Mouse (Mus musculus) spleen, postnatal 4 days (tissue): ENCODE measurements around the gene Spem1.
A peak's percentile ranks its signal among the peaks of the same experiment; 100 is the strongest.
"Not testable (repeated sequence)": the region's sequence is repeated elsewhere in the genome, so short reads cannot be mapped to it uniquely, and the experiment has no call there.

Source experiments
- DNase-seq, 2 experiments: peaks; one replicate each; pipeline ENCODE4 v3.0.0; 2022; ENCODE audit warnings: low spot score in 2 of 2

Gene Spem1

DNA sequence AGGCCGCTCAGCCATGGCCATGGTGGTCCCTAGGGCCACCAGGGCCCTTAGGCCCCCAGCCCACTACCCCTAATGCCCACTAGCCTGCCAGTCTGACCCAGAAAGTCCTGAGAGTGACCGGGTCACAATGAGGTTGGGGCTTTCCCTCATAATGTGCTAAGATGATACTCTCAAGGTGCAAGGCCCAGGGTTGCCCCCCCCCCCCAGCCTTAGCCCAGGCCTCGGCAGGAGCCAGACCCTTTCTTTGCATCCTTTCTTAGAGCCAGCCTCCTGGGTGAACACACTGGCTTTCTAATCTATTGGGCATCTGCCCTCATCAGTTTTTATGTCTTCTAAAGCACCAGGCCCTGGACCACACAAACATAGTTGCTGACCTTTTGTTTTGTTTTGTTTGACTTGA is at the start of gene Spem1:
Gene Spem1, minus strand, starts transcription at position 101 of the 400 bp plus-strand sequence.
- no peak for DNase-seq

DNA sequence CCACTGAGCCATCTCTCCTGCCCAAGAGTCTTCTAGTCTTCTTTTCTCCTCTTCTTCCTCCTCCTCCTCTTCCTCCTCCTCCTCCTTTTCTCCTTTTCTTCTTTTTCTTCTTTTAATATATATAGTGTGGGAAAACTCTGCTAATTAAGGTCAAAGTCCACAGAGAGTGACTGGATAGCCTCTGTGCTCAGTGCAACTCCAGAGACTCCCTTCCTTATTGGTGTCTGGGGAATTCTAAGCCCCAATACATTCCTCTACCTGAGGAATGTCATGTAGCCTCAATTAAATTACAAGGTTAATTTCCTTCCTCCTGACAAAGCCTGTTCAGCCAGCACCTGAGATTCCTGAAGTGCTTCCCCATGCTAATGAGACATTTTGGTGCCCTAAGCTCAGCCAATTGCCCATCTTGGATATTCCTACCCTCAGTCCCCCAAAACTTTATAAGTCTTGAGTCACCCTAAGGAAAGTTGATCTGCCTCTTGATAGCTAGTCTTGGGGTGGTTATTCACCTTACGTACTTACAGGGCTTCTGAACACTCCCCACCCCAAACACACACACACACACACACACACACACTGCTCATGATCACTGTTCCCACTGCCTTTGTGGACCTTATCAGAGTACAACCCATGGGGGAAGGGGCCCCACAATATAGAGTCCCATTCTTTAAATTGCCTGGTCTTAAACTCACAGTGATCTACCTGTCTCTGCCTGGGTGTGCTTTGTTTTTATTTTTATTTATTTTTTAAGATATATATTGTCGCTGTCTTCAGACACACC is 48.5 kb upstream of the Spem1 start:
- DNase-seq, result no peak

DNA sequence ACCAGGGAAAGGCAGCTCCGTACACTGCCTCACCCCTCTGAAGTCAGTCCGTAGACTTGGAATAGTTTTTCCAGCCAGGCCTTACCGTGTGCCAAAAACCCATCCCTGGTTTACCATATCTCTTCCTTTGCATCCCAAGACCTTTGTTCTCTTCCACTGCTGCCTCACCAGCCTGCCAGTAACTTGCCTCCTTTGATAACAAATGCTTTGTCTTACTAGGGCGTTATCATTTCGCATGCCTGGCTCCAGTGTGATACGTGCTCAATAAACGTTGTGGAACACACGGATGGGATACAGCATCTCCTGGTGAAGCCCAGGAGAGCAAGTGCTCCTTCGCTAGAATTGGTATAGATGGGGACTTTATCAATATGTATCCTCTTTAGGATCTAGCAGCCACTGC is 45.4 kb upstream of the Spem1 start:
- no peak for DNase-seq

DNA sequence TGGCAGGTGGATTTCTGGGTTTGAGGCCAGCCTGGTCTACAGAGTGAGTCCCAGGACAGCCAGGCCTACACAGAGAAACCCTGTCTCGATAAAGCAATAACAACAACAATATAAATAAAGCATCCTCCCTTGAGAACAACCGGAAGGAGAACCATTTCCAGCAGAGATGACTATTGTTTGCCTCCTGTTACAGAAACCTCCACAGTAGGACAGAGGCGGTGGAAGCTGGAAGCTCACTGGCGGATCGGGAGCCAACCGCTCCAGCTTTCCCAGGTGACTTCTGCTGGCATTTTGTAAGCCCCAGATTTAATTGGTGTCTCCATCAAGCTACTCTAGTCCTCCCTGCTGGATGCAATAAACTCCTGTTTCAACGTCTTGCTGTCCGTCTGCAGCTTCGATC is 43.6 kb upstream of the Spem1 start:
- no peak for DNase-seq

DNA sequence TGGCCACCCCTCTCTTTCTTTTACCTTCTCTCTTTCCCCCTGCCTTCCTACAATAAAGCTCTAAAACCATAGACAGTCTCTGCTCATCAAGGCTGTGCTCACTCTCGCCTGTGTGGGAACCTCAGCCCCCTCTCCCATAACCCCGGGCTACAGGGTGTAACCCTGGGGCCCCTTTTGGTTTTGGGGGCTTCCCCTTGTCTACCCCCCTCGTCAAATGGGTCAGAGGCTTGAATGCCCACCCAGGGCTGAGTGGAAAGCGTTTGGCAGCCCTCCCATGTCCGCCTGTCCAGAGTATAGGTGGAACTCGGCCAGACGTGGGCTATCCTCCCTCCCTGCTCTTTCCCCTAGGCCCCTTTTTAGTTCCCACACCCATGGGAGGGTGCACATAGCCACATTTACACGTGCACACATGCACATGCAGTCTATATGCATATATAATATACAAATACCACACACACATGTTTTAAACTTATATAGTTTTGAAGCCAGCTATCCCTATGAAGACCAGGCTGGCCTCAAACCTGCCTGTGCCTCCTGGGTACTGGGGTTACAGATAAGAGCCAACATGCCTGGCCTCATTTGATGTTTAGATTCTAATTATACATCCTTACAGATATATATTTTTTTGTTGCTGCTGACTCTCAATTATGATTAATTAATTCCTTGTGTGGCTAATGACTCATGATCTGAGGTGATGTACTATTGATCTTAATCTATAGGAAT is 42.3 kb upstream of the Spem1 start:
- DNase-seq, result no peak

DNA sequence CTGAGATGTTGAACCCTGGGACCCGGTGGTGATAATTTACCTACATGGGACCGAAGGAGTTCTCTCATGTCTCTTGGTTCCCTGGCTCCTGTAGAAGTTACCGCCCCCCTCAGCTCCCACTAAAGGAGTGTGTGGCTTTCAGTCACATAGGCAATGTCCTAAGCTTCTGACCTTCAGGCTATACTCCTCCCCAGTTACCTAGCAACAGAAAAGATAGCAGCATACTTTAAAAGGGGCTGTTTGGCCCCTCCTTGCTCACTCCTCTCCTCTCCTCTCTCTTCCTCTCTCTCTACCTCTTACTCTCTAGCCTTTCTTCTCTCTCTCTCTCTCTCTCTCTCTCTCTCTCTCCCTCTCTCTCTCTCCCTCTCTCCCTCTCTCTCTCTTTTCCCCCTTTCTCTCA is 41.7 kb upstream of the Spem1 start:
- not testable (repeated sequence) for DNase-seq

DNA sequence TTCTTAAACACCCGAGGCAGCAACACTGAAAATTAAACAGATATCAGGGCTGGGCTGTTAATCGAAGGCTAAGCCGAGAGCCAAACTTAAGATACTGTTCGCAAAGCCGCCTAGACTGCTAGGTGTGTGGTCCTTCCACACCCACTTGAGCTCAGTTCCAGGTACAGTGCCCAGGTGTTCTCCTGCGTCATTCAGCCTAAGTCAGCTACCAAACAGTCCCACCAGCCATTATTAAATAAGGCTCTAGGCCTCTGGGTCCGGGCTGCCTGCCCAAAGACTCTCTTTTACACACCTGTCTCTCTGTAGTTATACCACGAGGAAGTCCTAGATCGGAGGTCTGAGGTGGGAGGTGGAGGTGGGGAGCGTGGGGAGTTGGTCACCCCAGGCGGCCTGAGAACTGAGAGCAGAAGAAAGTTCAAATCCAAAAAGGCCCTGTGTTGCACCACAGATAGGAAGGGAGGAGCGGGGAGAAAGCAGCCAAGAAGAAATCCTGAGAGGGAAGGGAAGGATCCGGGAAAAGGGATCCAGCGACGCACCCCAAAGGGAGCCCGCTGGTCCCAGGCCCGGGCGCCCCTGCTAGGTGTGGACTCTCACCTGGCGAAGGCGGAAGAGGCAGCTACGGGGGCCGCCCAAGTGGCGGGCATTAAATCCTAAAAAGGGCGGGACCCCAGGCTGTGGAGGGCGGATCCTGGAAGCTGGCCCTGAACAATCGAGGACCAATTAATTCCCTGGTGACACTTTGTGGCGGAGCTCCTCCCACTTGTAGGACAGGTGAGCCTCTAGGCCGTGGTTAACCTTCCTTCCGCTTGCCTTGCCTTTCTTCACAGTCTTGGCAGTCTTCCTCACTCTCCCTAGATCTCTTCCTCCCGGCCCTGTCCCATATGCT is 36.4 kb upstream of the Spem1 start, which contains the start of gene Tnk1:
Gene Tnk1, minus strand, starts transcription at position 618 of the 886 bp plus-strand sequence.
- no peak for DNase-seq

DNA sequence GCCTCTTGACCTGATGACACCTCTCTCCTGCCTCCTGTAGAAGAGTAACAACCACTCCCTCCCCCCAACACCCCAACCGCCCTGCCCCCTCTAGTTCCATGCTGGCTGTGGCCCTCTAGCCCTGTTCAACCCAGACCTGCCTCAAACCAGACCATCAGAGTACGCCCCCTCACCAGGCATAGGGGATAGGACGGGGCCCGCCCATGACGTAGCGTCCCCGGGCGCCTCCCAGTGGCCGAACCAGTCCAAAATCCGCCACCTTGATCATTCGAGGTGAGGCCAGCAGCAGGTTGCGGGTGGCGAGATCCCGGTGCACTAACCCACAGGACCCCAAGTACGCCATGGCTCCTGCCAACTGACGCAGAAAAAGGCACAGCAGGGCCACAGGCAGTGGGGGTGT is 33.4 kb upstream of the Spem1 start:
- peak; percentile 79 to 90 for DNase-seq

DNA sequence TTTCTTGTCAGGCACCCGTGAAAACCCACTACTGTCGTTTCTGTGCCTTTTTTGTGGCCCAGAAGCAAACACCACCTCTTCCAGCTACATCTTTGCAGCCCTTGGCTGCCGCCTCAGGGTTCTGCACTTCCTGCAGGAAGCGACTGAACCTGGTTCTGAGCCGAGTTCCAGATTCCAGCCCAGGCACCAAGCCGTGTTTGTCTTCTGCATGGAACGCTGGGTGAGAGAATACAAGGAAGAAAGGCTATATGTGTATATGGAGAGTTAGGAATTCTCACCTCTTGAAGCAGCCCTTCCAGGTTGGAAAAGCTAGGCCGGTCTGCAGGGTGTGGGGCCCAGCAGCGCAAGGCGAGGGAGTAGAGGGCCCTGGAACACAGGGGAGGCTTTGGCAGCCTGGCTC is 32.7 kb upstream of the Spem1 start:
- DNase-seq, result peak in 1 of 2 experiments; percentile 72

DNA sequence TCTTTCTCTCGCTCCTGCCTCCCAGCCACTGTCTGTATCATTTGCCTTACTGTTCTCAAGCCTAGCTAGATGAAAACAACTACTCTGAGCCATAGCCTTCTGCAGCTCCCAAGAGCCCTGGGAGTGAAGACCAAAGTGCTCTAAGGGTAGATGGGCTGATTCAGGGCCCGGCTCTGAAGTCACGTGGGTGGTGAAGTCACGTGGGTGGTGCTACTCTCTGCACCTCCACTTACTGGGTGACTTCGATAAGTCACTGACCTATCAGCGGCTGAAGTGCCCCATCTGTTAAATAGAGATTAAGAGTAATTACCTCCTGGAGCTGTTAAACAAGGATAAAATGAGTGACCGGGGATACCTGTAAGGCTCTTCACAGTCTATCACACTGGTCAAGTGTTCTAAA is 32.0 kb upstream of the Spem1 start:
- peak; percentile 86 to 87 for DNase-seq

DNA sequence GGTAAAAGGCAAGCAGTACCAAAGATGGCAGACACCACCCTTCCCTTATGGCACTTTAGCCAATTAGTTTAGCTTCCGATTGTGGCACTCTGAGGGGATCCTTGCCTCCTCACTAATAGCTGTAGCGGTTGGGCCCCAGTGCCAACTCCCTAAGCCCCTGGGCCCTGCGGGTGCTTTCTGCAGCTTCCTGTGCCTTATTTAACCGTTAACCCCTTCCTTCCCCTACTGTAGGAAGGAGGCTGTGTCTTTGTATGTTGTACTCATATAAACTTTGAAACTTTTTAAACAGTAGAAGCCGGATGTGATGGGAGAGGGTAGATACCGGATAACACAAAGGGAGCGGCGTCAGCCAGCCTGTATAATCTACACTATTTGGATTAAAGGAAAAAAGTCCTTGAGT is 28.8 kb upstream of the Spem1 start:
- peak; percentile 31 to 60 for DNase-seq

DNA sequence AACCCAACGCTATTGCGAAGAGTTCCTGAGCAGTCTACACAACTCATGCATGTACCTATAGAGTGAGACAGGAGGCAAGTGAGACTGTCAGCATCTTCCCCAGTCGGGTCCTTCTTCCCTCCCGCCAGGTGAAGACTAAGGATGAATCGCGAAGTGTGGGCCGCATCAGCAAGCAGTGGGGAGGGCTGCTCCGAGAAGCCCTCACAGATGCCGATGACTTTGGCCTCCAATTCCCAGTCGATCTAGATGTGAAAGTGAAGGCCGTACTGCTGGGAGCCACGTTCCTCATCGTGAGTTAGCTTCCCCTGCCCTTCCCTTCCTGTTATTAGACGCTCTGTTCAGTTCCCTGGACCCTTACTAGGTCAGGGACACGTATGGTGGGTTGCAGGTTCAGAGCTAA is 27.9 kb upstream of the Spem1 start:
- DNase-seq, result peak in 1 of 2 experiments; percentile 63

DNA sequence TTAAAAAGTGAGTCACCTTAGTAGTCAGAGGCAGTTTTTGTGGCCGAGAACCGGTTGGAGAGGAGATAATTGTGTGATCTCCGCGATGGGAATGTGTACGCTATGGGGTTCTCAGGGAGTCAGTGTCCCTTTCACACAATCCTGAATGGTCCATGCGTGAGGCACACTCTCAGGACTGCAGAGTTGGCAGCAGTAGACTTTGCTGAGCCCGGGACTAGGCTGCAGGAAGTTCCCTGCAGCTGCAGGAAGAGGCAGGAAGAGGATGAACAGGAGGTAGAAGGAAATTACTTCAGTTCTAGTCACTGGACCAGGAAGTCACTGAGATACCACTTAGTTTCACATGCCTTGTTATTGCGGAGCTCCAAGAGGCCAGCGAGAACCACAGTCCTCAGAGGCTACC is 27.1 kb upstream of the Spem1 start:
- peak in 1 of 2 experiments; percentile 63 for DNase-seq

DNA sequence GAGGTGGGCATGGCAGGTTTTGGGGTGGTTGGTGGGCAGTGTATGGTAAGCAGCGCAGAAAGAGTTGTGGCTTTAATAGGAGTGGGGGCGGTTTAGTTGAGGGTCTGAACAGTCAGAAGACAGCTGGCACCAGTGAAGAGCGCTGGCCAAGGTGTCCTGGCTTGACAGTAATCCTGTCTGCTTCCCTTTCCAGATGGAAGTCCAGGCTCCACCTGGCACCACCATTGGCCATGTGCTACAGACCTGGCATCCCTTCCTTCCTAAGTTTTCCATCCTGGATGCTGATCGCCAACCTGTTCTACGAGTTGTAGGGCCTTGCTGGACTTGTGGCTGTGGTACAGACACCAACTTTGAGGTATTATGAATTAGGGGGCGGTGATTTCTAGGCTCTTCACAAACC is 26.0 kb upstream of the Spem1 start:
- DNase-seq, result peak in 1 of 2 experiments; percentile 66

DNA sequence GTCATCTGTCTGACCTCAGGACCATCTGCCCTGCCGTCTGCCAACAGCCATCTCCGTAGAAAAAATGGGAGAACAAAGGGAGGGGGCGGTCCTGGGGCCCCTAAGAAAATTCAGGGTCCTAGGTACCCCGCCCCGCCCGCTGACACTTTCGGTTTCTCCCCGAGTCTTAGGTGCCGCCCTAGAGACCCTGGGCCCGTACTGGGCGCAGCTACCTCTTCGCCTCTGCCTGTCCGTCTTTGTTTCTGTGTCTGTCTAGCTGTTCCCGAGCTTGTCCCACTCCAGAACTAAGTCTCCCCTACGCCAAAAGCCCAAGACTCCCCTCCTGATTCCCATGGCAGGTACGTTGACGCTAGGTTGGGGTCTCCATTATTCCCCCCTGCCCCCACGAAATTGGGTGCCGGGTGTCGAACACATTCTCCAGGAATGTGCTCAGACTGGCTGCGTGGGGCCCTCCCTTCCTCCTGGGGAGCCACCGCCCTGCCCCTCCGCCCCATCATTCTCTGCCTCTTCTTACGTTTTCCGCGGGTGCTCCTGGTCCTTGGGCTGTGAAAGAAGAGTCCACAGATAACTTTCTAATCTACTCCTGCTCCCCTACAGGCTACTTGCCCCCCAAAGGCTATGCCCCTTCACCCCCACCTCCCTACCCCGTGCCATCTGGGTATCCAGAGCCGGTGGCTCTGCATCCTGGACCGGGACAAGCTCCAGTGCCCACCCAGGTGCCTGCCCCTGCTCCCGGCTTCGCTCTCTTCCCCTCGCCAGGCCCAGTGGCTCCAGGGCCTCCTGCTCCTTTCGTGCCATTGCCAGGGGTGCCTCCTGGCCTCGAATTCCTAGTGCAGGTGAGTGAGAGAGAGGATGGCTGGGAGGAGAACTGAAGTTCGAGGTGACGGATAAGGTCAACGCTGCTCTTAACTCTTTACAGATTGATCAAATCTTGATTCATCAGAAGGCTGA is 25.0 kb upstream of the Spem1 start:
- DNase-seq, result peak; percentile 52 to 77

DNA sequence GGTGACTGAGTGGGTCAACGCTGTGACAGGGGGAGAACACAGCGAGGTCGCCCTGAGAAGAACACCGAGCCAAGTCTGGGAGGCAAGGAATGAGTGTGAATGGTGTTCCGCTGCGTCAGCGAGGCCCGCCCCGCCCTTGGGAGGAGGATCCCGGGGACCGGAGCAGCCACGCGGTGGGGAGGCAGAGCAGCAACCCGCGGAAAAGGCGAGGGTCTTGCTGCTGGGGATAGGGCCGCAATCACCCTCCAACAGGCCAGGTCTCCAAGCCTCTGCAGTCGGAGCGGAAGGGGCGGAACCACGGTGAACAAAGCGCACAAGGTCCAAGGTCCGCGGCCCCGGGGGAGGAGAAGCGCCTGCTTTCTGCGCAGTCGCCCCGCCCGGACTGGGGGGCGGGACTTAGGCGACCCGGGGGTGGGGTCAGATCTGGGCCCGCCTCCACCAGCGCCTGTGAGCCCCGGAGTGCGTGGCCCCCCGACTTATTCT is 24.3 kb upstream of the Spem1 start, which contains the start of gene Plscr3:
Gene Plscr3, plus strand, starts transcription at position 179 of the 483 bp plus-strand sequence.
- DNase-seq, result peak; percentile 94 to 97

DNA sequence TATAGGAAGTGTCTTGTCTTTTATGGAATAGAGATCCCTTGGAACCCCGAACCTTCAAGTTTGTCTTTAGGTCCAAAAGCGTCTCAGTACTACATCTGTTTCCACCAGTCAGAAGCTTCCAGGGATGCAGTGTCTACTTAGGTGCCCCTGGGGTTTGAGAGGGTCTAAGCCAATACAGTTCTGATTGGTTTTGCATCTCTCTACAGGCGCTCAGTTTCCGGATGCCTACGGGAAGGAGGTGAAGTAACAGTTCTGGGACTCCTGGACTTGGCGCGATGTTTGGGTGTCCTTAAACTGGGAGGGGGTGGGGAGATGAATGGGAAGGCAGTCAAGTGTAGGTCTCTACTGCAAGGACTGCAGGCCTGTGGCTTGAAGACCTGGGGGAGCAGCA is 16.7 kb upstream of the Spem1 start:
- peak in 1 of 2 experiments; percentile 20 for DNase-seq

DNA sequence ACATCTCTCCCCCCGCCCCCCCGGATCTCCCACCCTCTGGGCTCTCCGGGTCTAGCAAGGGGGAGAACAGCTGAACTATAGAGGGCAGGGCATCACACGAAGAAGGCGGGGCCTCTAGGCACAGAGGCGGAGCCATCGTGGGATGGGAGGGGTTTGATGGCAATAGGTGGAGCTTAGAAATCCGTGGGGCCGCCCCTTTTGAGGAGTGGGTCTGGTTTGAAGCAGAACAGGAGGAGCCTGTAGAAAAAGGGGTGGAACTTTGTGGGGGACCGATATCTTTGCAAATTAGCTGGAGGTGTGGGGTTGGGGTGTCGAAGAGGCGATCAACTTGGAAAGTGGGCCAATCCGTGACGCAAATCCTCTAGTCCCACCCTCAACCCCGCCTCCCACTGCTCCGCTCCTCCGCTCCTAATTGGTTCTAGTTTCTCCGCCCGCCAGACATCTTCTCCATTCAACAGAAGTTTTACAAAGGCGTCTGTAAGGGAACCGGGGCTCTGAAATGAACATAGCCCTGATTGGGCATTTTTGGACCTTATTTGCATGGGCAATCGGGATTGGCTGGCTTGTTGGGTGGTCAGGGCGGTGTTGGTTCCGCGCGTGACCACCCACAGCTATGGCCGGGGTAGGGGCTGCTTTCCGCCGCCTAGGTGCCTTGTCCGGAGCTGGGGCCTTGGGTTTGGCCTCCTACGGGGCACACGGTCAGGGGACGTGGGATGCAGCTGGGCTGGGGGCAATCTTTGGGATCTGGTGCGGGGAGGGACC is 16.2 kb upstream of the Spem1 start, which contains the start of gene Tmem256:
Gene Tmem256, plus strand, starts transcription at position 563 of the 762 bp plus-strand sequence.
- peak; percentile 93 to 94 for DNase-seq

DNA sequence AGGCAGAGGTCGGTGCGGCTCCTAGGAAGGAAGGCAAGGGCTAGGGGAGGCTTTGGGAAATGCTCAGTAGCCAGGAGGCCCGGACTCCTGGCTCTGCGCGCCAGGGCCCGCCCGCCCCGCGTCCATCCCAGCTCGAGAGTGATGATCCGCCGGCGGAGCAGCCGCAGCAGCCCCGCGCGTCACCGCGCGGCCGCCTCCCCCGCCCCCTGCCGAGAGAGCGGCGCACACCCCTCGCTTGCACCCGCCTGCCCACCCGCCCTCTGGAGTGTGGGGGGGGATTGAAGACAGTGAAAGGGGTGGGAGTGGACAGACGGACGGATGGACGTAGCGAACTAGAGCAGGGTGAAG is 15.6 kb upstream of the Spem1 start, which contains the start of gene Nlgn2:
Gene Nlgn2, minus strand, starts transcription at position 181 of the 348 bp plus-strand sequence.
- no peak for DNase-seq
